Mouse (Mus musculus) C2C12 (cell line): ENCODE results near the gene Pla2g2f.

Experiments used
- CEBPB ChIP-seq: IDR thresholded peaks from one replicate; pipeline ENCODE4 v1.6.1; 2011; ENCODE audit warnings: low read depth, mild to moderate bottlenecking, control low read depth, moderate library complexity
- CTCF ChIP-seq: IDR thresholded peaks from one replicate; pipeline ENCODE4 v1.5.1; 2011; ENCODE audit not compliant: control insufficient read depth, insufficient read depth, insufficient read length
- FOSL1 ChIP-seq: IDR thresholded peaks from one replicate; pipeline ENCODE4 v1.8.0; 2011; ENCODE audit warnings: mild to moderate bottlenecking, low read length; ENCODE audit not compliant: poor library complexity, insufficient read depth, severe bottlenecking
- MAX ChIP-seq: IDR thresholded peaks from one replicate; pipeline ENCODE4 v1.6.1; 2011; ENCODE audit warnings: mild to moderate bottlenecking, control low read depth
- MYOD1 ChIP-seq: IDR thresholded peaks from one replicate; pipeline ENCODE4 v1.6.1; 2011; ENCODE audit warnings: low read depth; ENCODE audit not compliant: control insufficient read depth, insufficient read length
- MYOG ChIP-seq: IDR thresholded peaks from one replicate; pipeline ENCODE4 v1.6.1; 2011; ENCODE audit not compliant: control insufficient read depth, insufficient read length; ENCODE audit errors: extremely low read depth
- USF1 ChIP-seq: IDR thresholded peaks from one replicate; pipeline ENCODE4 v1.6.1; 2011; ENCODE audit warnings: low read depth, mild to moderate bottlenecking, control low read depth, moderate library complexity

DNA sequence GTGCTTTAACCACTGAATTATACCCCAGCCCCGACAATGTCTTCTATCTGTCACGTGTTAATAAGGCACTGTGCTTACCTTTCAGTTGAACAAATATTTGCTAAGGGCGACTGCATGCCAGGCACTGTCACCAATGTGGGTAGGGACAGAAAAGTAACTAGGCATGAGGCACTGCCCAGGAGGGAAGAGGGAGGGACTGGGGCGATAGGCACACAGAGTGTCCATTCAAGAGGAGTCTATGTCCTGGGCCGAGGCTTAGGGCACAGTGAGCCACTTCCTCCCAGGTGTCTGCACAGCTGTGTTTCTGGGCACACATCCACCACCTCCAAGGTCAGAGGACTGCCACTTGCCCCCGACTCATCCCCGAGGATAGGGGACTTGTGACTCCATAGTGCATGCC lies 20.4 kb downstream of the Pla2g2f start, which contains the start of gene Ubxn10:
- no peak for TF ChIP-seq CTCF
- TF ChIP-seq CEBPB = no peak
- TF ChIP-seq MYOD1 = no peak
- TF ChIP-seq MAX = no peak
- no peak for TF ChIP-seq MYOG
- no peak for TF ChIP-seq USF1
- TF ChIP-seq FOSL1 = no peak
